Mouse (Mus musculus) cerebellum, adult 2 months (tissue): ENCODE measurements around the gene Plagl2. TPM values are rescaled to one million over a fixed set of nuclear protein-coding genes. Genes with fewer than 3 reads are reported as not detected.

Source experiments
- DNase-seq, 2 experiments: peaks; one replicate each; pipeline ENCODE4 v3.0.0; 2021
- H3K27ac ChIP-seq: fragments of 200-500 bp; 2 replicates; pipeline ENCODE4 v1.5.1; 2012; ENCODE audit warnings: low read length, control low read depth, inconsistent platforms; ENCODE audit not compliant: insufficient read depth
- H3K27me3 ChIP-seq: fragments of 200-500 bp; 2 replicates; pipeline ENCODE4 v1.6.1; 2012; ENCODE audit warnings: inconsistent platforms, mild to moderate bottlenecking, low read length, moderate library complexity; ENCODE audit not compliant: control insufficient read depth, insufficient read depth
- H3K4me1 ChIP-seq: fragments of 200-500 bp; 2 replicates; pipeline ENCODE4 v1.6.1; 2011; ENCODE audit warnings: low read length; ENCODE audit not compliant: control insufficient read depth, insufficient read depth
- H3K4me3 ChIP-seq: fragments of 200-500 bp; replicated peaks from 2 replicates; pipeline ENCODE3; 2011; ENCODE audit warnings: mild to moderate bottlenecking, low read depth, low read length, control low read depth; ENCODE audit not compliant: insufficient read depth
- CTCF ChIP-seq: fragments of 200-500 bp; IDR thresholded peaks from 2 replicates; pipeline ENCODE4 v1.5.1; 2011; ENCODE audit warnings: low read depth, mild to moderate bottlenecking, control low read depth, low read length, moderate library complexity, borderline replicate concordance; ENCODE audit not compliant: insufficient read depth
- POLR2A ChIP-seq: fragments of 200-500 bp; IDR thresholded peaks from 2 replicates; pipeline ENCODE4 v1.6.1; 2011; ENCODE audit warnings: low read length, control low read depth, borderline replicate concordance; ENCODE audit not compliant: insufficient read depth
- WGBS: fragments of 180-500 bp; shearing (Covaris S2); methylation state at CpG from one replicate; pipeline ENCODE4 v1.1.7; 2018; 5-methylcytosine and 5-hydroxymethylcytosine counted together
- polyA plus RNA-seq: library from polyadenylated mRNA; depleted of rRNA; stranded (reverse); fragments of >200 nt; gene quantifications from 2 replicates; pipeline ENCODE4 v1.2.3, GENCODE M21; 2012

Gene Plagl2
- polyA plus RNA-seq, 1 experiment, result 4.8 TPM

GRCm38 (mm10) chr2:153256604-153257003 lies 15.4 kb upstream of the Plagl2 start:
- TF ChIP-seq CTCF (no peak), POLR2A (no peak)
- WGBS, result 93% methylated on average over 2 of the region's 2 CpGs
- no peaks in the 10 kb centered on the region for H3K27me3 ChIP-seq
- no peak overlapping the region for H3K4me3 ChIP-seq
- no peak for DNase-seq
- H3K27ac ChIP-seq, result no peak overlapping the region
- no peaks in the 10 kb centered on the region for H3K4me1 ChIP-seq

GRCm38 (mm10) chr2:153249751-153250150 lies 8.5 kb upstream of the Plagl2 start:
- no peak overlapping the region for H3K4me3 ChIP-seq
- H3K4me1 ChIP-seq, result no peaks in the 10 kb centered on the region
- TF ChIP-seq POLR2A, result no peak
- TF ChIP-seq CTCF, result no peak
- no peak for DNase-seq
- no peak overlapping the region for H3K27ac ChIP-seq
- H3K27me3 ChIP-seq, result no peaks in the 10 kb centered on the region
- WGBS, result 89% methylated on average over 5 of the region's 5 CpGs

- WGBS, result 62% methylated on average over 6 of the region's 6 CpGs
- Histone ChIP-seq H3K4me1 (no peaks in the 10 kb centered on the region; the same call in 1 of the 2 replicates), H3K4me3 (peak overlapping the region; percentile 95), H3K27me3 (no peaks in the 10 kb centered on the region; the same call in 1 of the 2 replicates), H3K27ac (no peak overlapping the region)
- no peak for DNase-seq
- TF ChIP-seq POLR2A (no peak), CTCF (no peak)
Observed at GRCm38 (mm10) chr2:153242156-153242555, 930 bp upstream of the Plagl2 start.

GRCm38 (mm10) chr2:153240701-153241235 lies 458 bp downstream of the Plagl2 start:
- under 1% methylated on average over 28 of the region's 33 CpGs for WGBS
- H3K27me3 ChIP-seq, result no peaks in the 10 kb centered on the region; the same call in 1 of the 2 replicates
- DNase-seq, result peak in 1 of 2 experiments; percentile 26
- H3K4me3 ChIP-seq, result peak overlapping the region; percentile 94
- peak overlapping the region; percentile 43; the same call in 1 of the 2 replicates for H3K27ac ChIP-seq
- TF ChIP-seq CTCF (no peak), POLR2A (no peak)
- H3K4me1 ChIP-seq, result no peaks in the 10 kb centered on the region; the same call in 1 of the 2 replicates

- H3K27me3 ChIP-seq, result no peaks in the 10 kb centered on the region; the same call in 1 of the 2 replicates
Observed at GRCm38 (mm10) chr2:153239860-153240480, 1.3 kb downstream of the Plagl2 start.

GRCm38 (mm10) chr2:153239021-153239859 lies 2.0 kb downstream of the Plagl2 start:
- Histone ChIP-seq H3K4me1 (no peaks in the 10 kb centered on the region; the same call in 1 of the 2 replicates), H3K4me3 (peak overlapping the region; percentile 94), H3K27ac (no peak overlapping the region), H3K27me3 (no peaks in the 10 kb centered on the region; the same call in 1 of the 2 replicates)
- TF ChIP-seq POLR2A (no peak), CTCF (no peak)
- WGBS, result 59% methylated on average over 7 of the region's 7 CpGs
- no peak for DNase-seq

More at GRCm38 (mm10) chr2:153239860-153240480, 1.3 kb downstream of the Plagl2 start:
- Histone ChIP-seq H3K4me1 (no peaks in the 10 kb centered on the region; the same call in 1 of the 2 replicates), H3K27ac (no peak overlapping the region), H3K4me3 (peak overlapping the region; percentile 94)
- 5% methylated on average over 22 of the region's 22 CpGs for WGBS
- TF ChIP-seq POLR2A, result no peak
- no peak for TF ChIP-seq CTCF
- DNase-seq, result no peak

GRCm38 (mm10) chr2:153238406-153238805 lies 2.8 kb downstream of the Plagl2 start:
- DNase-seq, result no peak
- WGBS, result 65% methylated on average over 2 of the region's 2 CpGs
- TF ChIP-seq CTCF, result no peak
- TF ChIP-seq POLR2A, result no peak

More at GRCm38 (mm10) chr2:153238406-153238805, 2.8 kb downstream of the Plagl2 start:
- Histone ChIP-seq H3K27ac (no peak overlapping the region), H3K27me3 (no peaks in the 10 kb centered on the region; the same call in 1 of the 2 replicates), H3K4me3 (no peak overlapping the region), H3K4me1 (no peaks in the 10 kb centered on the region; the same call in 1 of the 2 replicates)
